Mouse (Mus musculus) ES-E14 (cell line): Measurements from ENCODE around the gene Gng3. TPM values are rescaled to one million over a fixed set of nuclear protein-coding genes. Genes with fewer than 3 reads are reported as not detected.

Experiments used
- DNase-seq: peaks from one replicate; pipeline ENCODE4 v3.0.0-alpha.2; 2013; ENCODE audit warnings: low read depth, low spot score
- H3K27ac ChIP-seq: 2 replicates; pipeline ENCODE4 v1.5.1; 2012; ENCODE audit warnings: low read depth, mild to moderate bottlenecking, low read length, moderate library complexity, mixed read lengths; ENCODE audit not compliant: poor library complexity, insufficient read depth, severe bottlenecking
- H3K36me3 ChIP-seq: 2 replicates; pipeline ENCODE4 v1.6.1; 2012; ENCODE audit warnings: mild to moderate bottlenecking, low read length, moderate library complexity, mixed read lengths; ENCODE audit not compliant: control insufficient read depth, poor library complexity, insufficient read depth, severe bottlenecking
- H3K4me1 ChIP-seq, 2 experiments: fragments of 150-350 bp in 1 of 2; sonication (generic) in 1 of 2; 2 replicates each; pipeline ENCODE4 v1.6.1; 2012; ENCODE audit warnings: low read length in 2 of 2, mild to moderate bottlenecking in 1 of 2, mixed read lengths in 1 of 2; ENCODE audit not compliant: control insufficient read depth in 2 of 2, insufficient read depth in 2 of 2, poor library complexity in 1 of 2
- H3K4me3 ChIP-seq, 2 experiments: fragments of 150-350 bp in 1 of 2; sonication (generic) in 1 of 2; 2 replicates each; pipeline ENCODE4 v1.5.1; 2012; ENCODE audit warnings: low read length in 2 of 2, low read depth in 1 of 2, mild to moderate bottlenecking in 1 of 2, mixed read lengths in 1 of 2; ENCODE audit not compliant: insufficient read depth in 1 of 2, poor library complexity in 1 of 2, severe bottlenecking in 1 of 2
- H3K9ac ChIP-seq: 2 replicates; pipeline ENCODE4 v1.6.1; 2012; ENCODE audit warnings: low read depth, mild to moderate bottlenecking, low read length, mixed read lengths; ENCODE audit not compliant: poor library complexity, insufficient read depth, severe bottlenecking
- H3K9me3 ChIP-seq: fragments of 150-350 bp; sonication (generic); 2 replicates; pipeline ENCODE4 v1.6.1; 2012; ENCODE audit warnings: low read depth, mild to moderate bottlenecking, low read length; ENCODE audit not compliant: control insufficient read depth, insufficient read depth
- CHD2 ChIP-seq: IDR thresholded peaks from 2 replicates; pipeline ENCODE4 v1.6.1; 2014; ENCODE audit warnings: mild to moderate bottlenecking, low read depth, low read length, inconsistent platforms
- HCFC1 ChIP-seq: IDR thresholded peaks from 2 replicates; pipeline ENCODE4 v1.6.1; 2012; ENCODE audit warnings: low read length, inconsistent platforms, borderline replicate concordance; ENCODE audit not compliant: insufficient read depth
- MAFK ChIP-seq: IDR thresholded peaks from 2 replicates; pipeline ENCODE4 v1.6.1; 2014; ENCODE audit warnings: mild to moderate bottlenecking, low read depth, low read length, inconsistent platforms; ENCODE audit not compliant: insufficient read depth
- ZC3H11A ChIP-seq: IDR thresholded peaks from 2 replicates; pipeline ENCODE4 v1.6.1; 2012; ENCODE audit warnings: low read depth, mild to moderate bottlenecking, inconsistent platforms, low read length, borderline replicate concordance
- ZNF384 ChIP-seq: IDR thresholded peaks from 2 replicates; pipeline ENCODE4 v1.6.1; 2012; ENCODE audit warnings: low read depth, low read length, inconsistent platforms
- in situ Hi-C, 2 experiments: fragments of 600-800 bp; cut with MboI; formaldehyde crosslinking; loops; one replicate each; pipeline ENCODE4 v1.15.1; 2025; ENCODE audit warnings: low sequenced_read_pairs in 2 of 2, inconsistent platforms in 1 of 2; ENCODE audit not compliant: unreplicated experiment in 2 of 2
- total RNA-seq: library from RNA; depleted of rRNA; stranded (reverse); fragments of 300-350 nt; gene quantifications from 2 replicates; pipeline ENCODE4 v1.2.3, GENCODE M21; 2012

The Gng3 gene
- total RNA-seq, 1 experiment: 4.5 TPM

GRCm38 (mm10) chr19:8803204-8803780 lies 35.7 kb downstream of the Gng3 start:
- no peak for DNase-seq
- TF ChIP-seq CHD2 (no peak), ZNF384 (no peak), ZC3H11A (no peak), MAFK (no peak), HCFC1 (no peak)
- H3K27ac ChIP-seq: no peak overlapping the region; the same call in 1 of the 2 replicates
- in situ Hi-C loops: no loop called here
- H3K4me3 ChIP-seq: peak overlapping the region; percentile 82 to 99; a peak in 2 of 4 replicates
- H3K9ac ChIP-seq: peak overlapping the region; percentile 69; the same call in 1 of the 2 replicates
- peaks cover 7 to 9% of the 10 kb centered on the region in 2 experiments for H3K4me1 ChIP-seq
- no peaks in the 10 kb centered on the region for H3K9me3 ChIP-seq
- peaks cover 5% of the 10 kb centered on the region; the same call in 1 of the 2 replicates for H3K36me3 ChIP-seq

- peak; percentile 96 for DNase-seq
- H3K9me3 ChIP-seq: no peaks in the 10 kb centered on the region
- H3K4me1 ChIP-seq: peaks cover 5 to 11% of the 10 kb centered on the region in 2 experiments
- peaks cover 2% of the 10 kb centered on the region; the same call in 1 of the 2 replicates for H3K36me3 ChIP-seq
- in situ Hi-C loops: no loop called here
- peak within 1 kb of the TSS; percentile 79 for H3K27ac ChIP-seq
- peak within 1 kb of the TSS; percentile 88 for H3K9ac ChIP-seq
- peak; percentile 93 for TF ChIP-seq CHD2
- TF ChIP-seq ZNF384: no peak
- TF ChIP-seq ZC3H11A: no peak
- TF ChIP-seq HCFC1: 0 out of 2 replicates have a peak, but pooled peaks have one; percentile 24
- TF ChIP-seq MAFK: no peak
- peak within 1 kb of the TSS; percentile 82 to 99 for H3K4me3 ChIP-seq
These were observed 36.7 kb downstream of the Gng3 start, which contains the start of gene Zbtb3 for GRCm38 (mm10) chr19:8802130-8802821. TSS of gene Zbtb3 (plus strand) at chr19:8802555.

GRCm38 (mm10) chr19:8798947-8799315 lies 40.1 kb downstream of the Gng3 start:
- no peak overlapping the region for H3K27ac ChIP-seq
- no peak overlapping the region for H3K9ac ChIP-seq
- 0 out of 4 replicates have a peak overlapping the region, but pooled peaks of 1 of the 2 experiments have one; percentile 94 for H3K4me3 ChIP-seq
- in situ Hi-C loops: no loop called here
- H3K36me3 ChIP-seq: peaks cover 8% of the 10 kb centered on the region
- TF ChIP-seq ZC3H11A (no peak), ZNF384 (no peak), CHD2 (no peak), HCFC1 (no peak), MAFK (no peak)
- H3K9me3 ChIP-seq: no peaks in the 10 kb centered on the region
- H3K4me1 ChIP-seq: peaks cover 3 to 6% of the 10 kb centered on the region in 2 experiments; a peak in 2 of 4 replicates
- DNase-seq: no peak

GRCm38 (mm10) chr19:8798264-8798946 lies 40.6 kb downstream of the Gng3 start, which contains the start of gene Polr2g:
TSS of gene Polr2g (minus strand) at chr19:8798577.
- in situ Hi-C loops: no loop called here
- Histone ChIP-seq H3K4me3 (peak within 1 kb of the TSS; percentile 82 to 94), H3K36me3 (peaks cover 11% of the 10 kb centered on the region), H3K4me1 (peaks cover 3 to 6% of the 10 kb centered on the region in 2 experiments; a peak in 2 of 4 replicates), H3K9me3 (no peaks in the 10 kb centered on the region), H3K27ac (peak within 1 kb of the TSS; percentile 23; the same call in 1 of the 2 replicates), H3K9ac (peak within 1 kb of the TSS; percentile 85)
- TF ChIP-seq CHD2 (0 out of 2 replicates have a peak, but pooled peaks have one; percentile 9), MAFK (no peak), ZC3H11A (no peak)
- peak; percentile 85 for DNase-seq
